Mouse (Mus musculus): Measurements from ENCODE around the gene Fkbp1b. TPM values are rescaled to one million over a fixed set of nuclear protein-coding genes. Genes with fewer than 3 reads are reported as not detected.

Gene Fkbp1b
- polyA plus RNA-seq, 1 experiment from 2014 or later: 30.7 TPM

- Histone ChIP-seq H3K9ac (replicated peaks; ENCODE audit: low read length) (peak overlapping the region; percentile 74), H3K36me3 (ENCODE audit: control insufficient read depth, insufficient read depth, low read length) (no peaks in the 10 kb centered on the region), H3K27ac (replicated peaks; ENCODE audit: low read depth, low read length) (no peak overlapping the region), H3K4me1 (ENCODE audit: control insufficient read depth, insufficient read depth, low read length) (peaks cover 14% of the 10 kb centered on the region), H3K4me3 (replicated peaks; ENCODE audit: low read depth, low read length) (peak overlapping the region; percentile 73), H3K27me3 (ENCODE audit: control insufficient read depth, insufficient read depth, low read length) (peaks cover 5% of the 10 kb centered on the region; the same call in 1 of the 2 replicates), H3K4me2 (ENCODE audit: low read length) (peak overlapping the region; percentile 85), H3K9me3 (ENCODE audit: control insufficient read depth, low read length) (no peaks in the 10 kb centered on the region)
- DNase-seq: no peak
- WGBS: 2% methylated on average over 11 of the region's 11 CpGs
- ATAC-seq (ENCODE audit: low FRiP score, low TSS enrichment): no peak
These were observed 650 bp downstream of the Fkbp1b start for GRCm38 (mm10) chr12:4840741-4841140.

- no peak for DNase-seq
- no peak overlapping the region for H3K27ac ChIP-seq (replicated peaks; ENCODE audit: low read depth, low read length)
- no peak overlapping the region for H3K4me3 ChIP-seq (replicated peaks; ENCODE audit: low read depth, low read length)
- H3K36me3 ChIP-seq (ENCODE audit: control insufficient read depth, insufficient read depth, low read length): no peaks in the 10 kb centered on the region
- peaks cover 14% of the 10 kb centered on the region for H3K4me1 ChIP-seq (ENCODE audit: control insufficient read depth, insufficient read depth, low read length)
- H3K4me2 ChIP-seq (ENCODE audit: low read length): peak overlapping the region; percentile 85
- WGBS: 61% methylated on average over 6 of the region's 6 CpGs
- no peak for ATAC-seq (ENCODE audit: low FRiP score, low TSS enrichment)
- H3K27me3 ChIP-seq (ENCODE audit: control insufficient read depth, insufficient read depth, low read length): peaks cover 5% of the 10 kb centered on the region; the same call in 1 of the 2 replicates
- no peak overlapping the region for H3K9ac ChIP-seq (replicated peaks; ENCODE audit: low read length)
- no peaks in the 10 kb centered on the region for H3K9me3 ChIP-seq (ENCODE audit: control insufficient read depth, low read length)
These were observed 1.4 kb downstream of the Fkbp1b start for GRCm38 (mm10) chr12:4840010-4840409.

GRCm38 (mm10) chr12:4836959-4837358, 4.4 kb downstream of the Fkbp1b start:
- no peak for ATAC-seq (ENCODE audit: low FRiP score, low TSS enrichment)
- WGBS: 64% methylated on average over 4 of the region's 4 CpGs
- H3K4me1 ChIP-seq (ENCODE audit: control insufficient read depth, insufficient read depth, low read length): peaks cover 7% of the 10 kb centered on the region; the same call in 1 of the 2 replicates
- no peaks in the 10 kb centered on the region for H3K9me3 ChIP-seq (ENCODE audit: control insufficient read depth, low read length)
- no peak overlapping the region for H3K4me2 ChIP-seq (ENCODE audit: low read length)
- H3K27ac ChIP-seq (replicated peaks; ENCODE audit: low read depth, low read length): no peak overlapping the region
- DNase-seq: no peak
- H3K36me3 ChIP-seq (ENCODE audit: control insufficient read depth, insufficient read depth, low read length): peaks cover 5% of the 10 kb centered on the region
- no peaks in the 10 kb centered on the region for H3K27me3 ChIP-seq (ENCODE audit: control insufficient read depth, insufficient read depth, low read length)
- H3K9ac ChIP-seq (replicated peaks; ENCODE audit: low read length): no peak overlapping the region
- H3K4me3 ChIP-seq (replicated peaks; ENCODE audit: low read depth, low read length): no peak overlapping the region

GRCm38 (mm10) chr12:4827256-4827655, 14.1 kb downstream of the Fkbp1b start:
- Histone ChIP-seq H3K4me1 (ENCODE audit: control insufficient read depth, insufficient read depth, low read length) (no peaks in the 10 kb centered on the region), H3K9me3 (ENCODE audit: control insufficient read depth, low read length) (no peaks in the 10 kb centered on the region), H3K27ac (replicated peaks; ENCODE audit: low read depth, low read length) (no peak overlapping the region), H3K4me2 (ENCODE audit: low read length) (no peak overlapping the region), H3K27me3 (ENCODE audit: control insufficient read depth, insufficient read depth, low read length) (no peaks in the 10 kb centered on the region), H3K4me3 (replicated peaks; ENCODE audit: low read depth, low read length) (no peak overlapping the region), H3K36me3 (ENCODE audit: control insufficient read depth, insufficient read depth, low read length) (peaks cover 61% of the 10 kb centered on the region), H3K9ac (replicated peaks; ENCODE audit: low read length) (no peak overlapping the region)
- no peak for ATAC-seq (ENCODE audit: low FRiP score, low TSS enrichment)
- WGBS: 79% methylated on average over 3 of the region's 3 CpGs
- no peak for DNase-seq

GRCm38 (mm10) chr12:4817361-4818101, 23.9 kb downstream of the Fkbp1b start, which contains the start of gene Sf3b6:
Gene Sf3b6 (plus strand): TSS chr12:4817544.
- Histone ChIP-seq H3K4me1 (ENCODE audit: control insufficient read depth, insufficient read depth, low read length) (peaks cover 20% of the 10 kb centered on the region), H3K9ac (replicated peaks; ENCODE audit: low read length) (peak within 1 kb of the TSS; percentile 77), H3K27me3 (ENCODE audit: control insufficient read depth, insufficient read depth, low read length) (no peaks in the 10 kb centered on the region), H3K9me3 (ENCODE audit: control insufficient read depth, low read length) (no peaks in the 10 kb centered on the region), H3K36me3 (ENCODE audit: control insufficient read depth, insufficient read depth, low read length) (peaks cover 16% of the 10 kb centered on the region), H3K27ac (replicated peaks; ENCODE audit: low read depth, low read length) (peak within 1 kb of the TSS; percentile 88), H3K4me3 (replicated peaks; ENCODE audit: low read depth, low read length) (peak within 1 kb of the TSS; percentile 87), H3K4me2 (ENCODE audit: low read length) (peak within 1 kb of the TSS; percentile 72)
- peak; percentile 98 for ATAC-seq (ENCODE audit: low FRiP score, low TSS enrichment)
- under 1% methylated on average over 49 of the region's 49 CpGs for WGBS
- peak; percentile 99 for DNase-seq

- Histone ChIP-seq H3K27me3 (ENCODE audit: control insufficient read depth, insufficient read depth, low read length) (no peaks in the 10 kb centered on the region), H3K27ac (replicated peaks; ENCODE audit: low read depth, low read length) (peak overlapping the region; percentile 88), H3K4me3 (replicated peaks; ENCODE audit: low read depth, low read length) (peak overlapping the region; percentile 87), H3K4me1 (ENCODE audit: control insufficient read depth, insufficient read depth, low read length) (peaks cover 20% of the 10 kb centered on the region), H3K36me3 (ENCODE audit: control insufficient read depth, insufficient read depth, low read length) (peaks cover 14% of the 10 kb centered on the region), H3K9me3 (ENCODE audit: control insufficient read depth, low read length) (no peaks in the 10 kb centered on the region), H3K9ac (replicated peaks; ENCODE audit: low read length) (peak overlapping the region; percentile 55), H3K4me2 (ENCODE audit: low read length) (peak overlapping the region; percentile 67)
- ATAC-seq (ENCODE audit: low FRiP score, low TSS enrichment) (peak; percentile 84), DNase-seq (no peak)
- WGBS: 9% methylated on average over 24 of the region's 24 CpGs
These were observed 24.6 kb downstream of the Fkbp1b start for GRCm38 (mm10) chr12:4816680-4817360.

- 91% methylated on average over 4 of the region's 4 CpGs for WGBS
- ATAC-seq (ENCODE audit: low FRiP score, low TSS enrichment) (no peak), DNase-seq (no peak)
- no peak overlapping the region for H3K4me3 ChIP-seq (replicated peaks; ENCODE audit: low read depth, low read length)
- no peaks in the 10 kb centered on the region for H3K27me3 ChIP-seq (ENCODE audit: control insufficient read depth, insufficient read depth, low read length)
- no peak overlapping the region for H3K4me2 ChIP-seq (ENCODE audit: low read length)
- H3K27ac ChIP-seq (replicated peaks; ENCODE audit: low read depth, low read length): no peak overlapping the region
- H3K9ac ChIP-seq (replicated peaks; ENCODE audit: low read length): no peak overlapping the region
- H3K4me1 ChIP-seq (ENCODE audit: control insufficient read depth, insufficient read depth, low read length): peaks cover 15% of the 10 kb centered on the region
- no peaks in the 10 kb centered on the region for H3K36me3 ChIP-seq (ENCODE audit: control insufficient read depth, insufficient read depth, low read length)
- no peaks in the 10 kb centered on the region for H3K9me3 ChIP-seq (ENCODE audit: control insufficient read depth, low read length)
These were observed 27.8 kb downstream of the Fkbp1b start for GRCm38 (mm10) chr12:4813636-4814035.

GRCm38 (mm10) chr12:4811705-4812104, 29.7 kb downstream of the Fkbp1b start:
- H3K4me2 ChIP-seq (ENCODE audit: low read length): no peak overlapping the region
- DNase-seq (no peak), ATAC-seq (ENCODE audit: low FRiP score, low TSS enrichment) (no peak)
- 67% methylated on average over 3 of the region's 3 CpGs for WGBS
- H3K9me3 ChIP-seq (ENCODE audit: control insufficient read depth, low read length): no peaks in the 10 kb centered on the region
- peaks cover 6% of the 10 kb centered on the region; the same call in 1 of the 2 replicates for H3K4me1 ChIP-seq (ENCODE audit: control insufficient read depth, insufficient read depth, low read length)
- H3K4me3 ChIP-seq (replicated peaks; ENCODE audit: low read depth, low read length): no peak overlapping the region
- no peak overlapping the region for H3K9ac ChIP-seq (replicated peaks; ENCODE audit: low read length)
- H3K27ac ChIP-seq (replicated peaks; ENCODE audit: low read depth, low read length): no peak overlapping the region
- no peaks in the 10 kb centered on the region for H3K36me3 ChIP-seq (ENCODE audit: control insufficient read depth, insufficient read depth, low read length)
- no peaks in the 10 kb centered on the region for H3K27me3 ChIP-seq (ENCODE audit: control insufficient read depth, insufficient read depth, low read length)

All from midbrain, embryonic 14.5 days (tissue).